Mouse (Mus musculus) stomach, postnatal 0 days (tissue): ENCODE results near the gene Fam234a. TPM values are rescaled to one million over a fixed set of nuclear protein-coding genes. Genes with fewer than 3 reads are reported as not detected.

Experiments
- ATAC-seq: fragments of 200-750 bp; cut with Nextera tagmentation; 2 replicates; pipeline ENCODE4 v1.8.0; 2017; ENCODE audit not compliant: low FRiP score, low TSS enrichment
- DNase-seq: peaks from one replicate; pipeline ENCODE4 v3.0.0-alpha.2; 2016; ENCODE audit warnings: low spot score
- H3K27ac ChIP-seq: fragments of 300-500 bp; sonication (generic); replicated peaks from 2 replicates; pipeline ENCODE4 v1.5.1; 2014; ENCODE audit warnings: mild to moderate bottlenecking, control low read depth
- H3K27me3 ChIP-seq: fragments of 300-500 bp; sonication (generic); 2 replicates; pipeline ENCODE4 v1.6.1; 2014; ENCODE audit warnings: low read length; ENCODE audit not compliant: control insufficient read depth, insufficient read depth
- H3K36me3 ChIP-seq: fragments of 300-500 bp; sonication (generic); 2 replicates; pipeline ENCODE4 v1.6.1; 2014; ENCODE audit warnings: low read length, mixed read lengths; ENCODE audit not compliant: control insufficient read depth, insufficient read depth
- H3K4me1 ChIP-seq: fragments of 300-500 bp; sonication (generic); replicated peaks from 2 replicates; pipeline ENCODE4 v1.6.1; 2014; ENCODE audit warnings: antibody characterized with exemption; ENCODE audit not compliant: control insufficient read depth, insufficient read depth
- H3K4me2 ChIP-seq: fragments of 300-500 bp; sonication (generic); replicated peaks from 2 replicates; pipeline ENCODE4 v1.6.1; 2014; ENCODE audit warnings: low read depth, mild to moderate bottlenecking, control low read depth, moderate library complexity
- H3K4me3 ChIP-seq: fragments of 300-500 bp; sonication (generic); 2 replicates; pipeline ENCODE4 v1.5.1; 2014; ENCODE audit warnings: low read depth, low read length, control low read depth
- H3K9ac ChIP-seq: fragments of 300-500 bp; sonication (generic); 2 replicates; pipeline ENCODE4 v1.6.1; 2014; ENCODE audit warnings: mild to moderate bottlenecking, low read length, control low read depth, mixed read lengths
- H3K9me3 ChIP-seq: fragments of 300-500 bp; sonication (generic); 2 replicates; pipeline ENCODE4 v1.6.1; 2016; ENCODE audit warnings: low read length; ENCODE audit not compliant: control insufficient read depth
- CTCF ChIP-seq: IDR thresholded peaks from 2 replicates; pipeline ENCODE4 v1.5.1; 2016; ENCODE audit warnings: antibody characterized with exemption, low read depth, mild to moderate bottlenecking, moderate library complexity
- EP300 ChIP-seq: optimal IDR thresholded peaks from 2 replicates; pipeline ENCODE3; 2016; ENCODE audit warnings: antibody characterized with exemption
- WGBS: fragments of 180-500 bp; shearing (Covaris S2); extraction: QIAGEN DNeasy Blood & Tissue Kit; methylation state at CpG from one replicate; pipeline ENCODE4 v1.1.7; 2014; 5-methylcytosine and 5-hydroxymethylcytosine counted together
- polyA plus RNA-seq: library from polyadenylated mRNA; unstranded; fragments of >200 nt; fragmentation: Nextera tagmentation; extraction: Ambion mirVana; gene quantifications from 2 replicates; pipeline ENCODE4 v1.2.1, GENCODE M21; 2015

Gene Fam234a
- polyA plus RNA-seq, 1 experiment from 2014 or later = 98.0 TPM

GRCm38 (mm10) chr17:26225150-26225549 is 18.9 kb downstream of the Fam234a start:
- no peak for TF ChIP-seq CTCF
- TF ChIP-seq EP300 = no peak
- Histone ChIP-seq H3K9ac (no peak overlapping the region), H3K4me3 (no peak overlapping the region), H3K27ac (peak overlapping the region; percentile 87), H3K9me3 (no peaks in the 10 kb centered on the region), H3K27me3 (no peaks in the 10 kb centered on the region), H3K36me3 (peaks cover 3% of the 10 kb centered on the region; the same call in 1 of the 2 replicates), H3K4me1 (no peaks in the 10 kb centered on the region), H3K4me2 (no peak overlapping the region)
- ATAC-seq (peak; percentile 93), DNase-seq (peak; percentile 93)
- WGBS = 55% methylated on average over 12 of the region's 12 CpGs

GRCm38 (mm10) chr17:26221508-26221907 is 22.5 kb downstream of the Fam234a start:
- WGBS = 56% methylated on average over 2 of the region's 2 CpGs
- no peak overlapping the region for H3K4me2 ChIP-seq
- DNase-seq (peak; percentile 56), ATAC-seq (peak; percentile 62)
- H3K27ac ChIP-seq = peak overlapping the region; percentile 75
- no peak overlapping the region for H3K4me3 ChIP-seq
- H3K36me3 ChIP-seq = peaks cover 10% of the 10 kb centered on the region; the same call in 1 of the 2 replicates
- H3K4me1 ChIP-seq = no peaks in the 10 kb centered on the region
- no peak for TF ChIP-seq CTCF
- no peak for TF ChIP-seq EP300
- H3K9me3 ChIP-seq = no peaks in the 10 kb centered on the region
- H3K27me3 ChIP-seq = no peaks in the 10 kb centered on the region
- H3K9ac ChIP-seq = no peak overlapping the region

- Histone ChIP-seq H3K4me1 (no peaks in the 10 kb centered on the region), H3K4me3 (no peak overlapping the region), H3K9me3 (no peaks in the 10 kb centered on the region), H3K36me3 (0 out of 2 replicates have a peak, but pooled peaks cover 3% of the 10 kb centered on the region), H3K27ac (peak overlapping the region; percentile 71), H3K9ac (no peak overlapping the region), H3K27me3 (no peaks in the 10 kb centered on the region), H3K4me2 (no peak overlapping the region)
- ATAC-seq (peak; percentile 75), DNase-seq (peak; percentile 66)
- WGBS = 76% methylated on average over 11 of the region's 11 CpGs
- TF ChIP-seq CTCF (no peak), EP300 (no peak)
These were observed 31.4 kb downstream of the Fam234a start for GRCm38 (mm10) chr17:26212681-26213080.

DNA sequence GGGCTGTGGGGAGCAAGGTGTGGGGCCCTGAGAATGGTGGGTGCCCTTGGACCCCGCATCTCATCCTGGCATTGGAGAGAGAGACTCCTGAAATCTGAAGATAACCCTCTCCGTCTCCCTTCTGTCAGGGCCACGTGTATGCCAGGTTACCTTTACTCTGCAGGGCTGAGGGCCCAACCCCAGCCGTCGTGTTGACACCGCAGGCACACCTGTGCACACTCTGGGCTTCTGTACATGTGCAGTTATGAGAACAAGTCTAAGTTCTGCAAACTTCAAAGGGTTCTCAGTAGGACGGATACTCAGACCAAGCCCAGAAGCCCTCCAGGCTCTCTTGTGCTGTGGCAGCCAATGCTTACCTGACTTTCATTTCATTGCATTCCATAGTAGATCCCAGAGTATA is 31.8 kb downstream of the Fam234a start:
- no peaks in the 10 kb centered on the region for H3K36me3 ChIP-seq
- H3K9me3 ChIP-seq = no peaks in the 10 kb centered on the region
- 60% methylated on average over 7 of the region's 7 CpGs for WGBS
- peak; percentile 80 for DNase-seq
- TF ChIP-seq CTCF = no peak
- no peak for TF ChIP-seq EP300
- H3K4me2 ChIP-seq = no peak overlapping the region
- H3K4me1 ChIP-seq = no peaks in the 10 kb centered on the region
- H3K9ac ChIP-seq = no peak overlapping the region
- no peaks in the 10 kb centered on the region for H3K27me3 ChIP-seq
- H3K27ac ChIP-seq = peak overlapping the region; percentile 71
- ATAC-seq = peak; percentile 83
- H3K4me3 ChIP-seq = no peak overlapping the region

DNA sequence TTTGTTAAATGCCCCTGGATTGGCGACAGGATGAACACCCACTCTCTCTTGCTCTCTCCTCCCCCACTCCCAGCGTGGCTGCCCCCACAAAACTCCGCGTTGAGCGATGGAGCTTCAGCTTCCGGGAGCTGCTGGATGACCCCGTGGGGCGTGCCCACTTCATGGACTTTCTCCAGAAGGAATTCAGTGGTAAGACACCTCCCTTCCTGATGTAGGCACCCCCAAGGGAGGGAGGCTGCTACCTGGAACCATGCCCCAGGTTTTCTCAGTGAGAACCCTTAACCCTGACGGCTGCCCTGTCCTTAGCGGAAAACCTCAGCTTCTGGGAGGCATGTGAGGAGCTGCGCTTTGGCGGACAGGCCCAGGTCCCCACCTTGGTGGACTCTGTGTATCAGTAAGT is 36.4 kb downstream of the Fam234a start, which contains the start of gene Arhgdig:
Gene Arhgdig (minus strand): TSS at position 101 of the 400 bp plus-strand sequence.
- Histone ChIP-seq H3K9me3 (no peaks in the 10 kb centered on the region), H3K4me1 (no peaks in the 10 kb centered on the region), H3K27me3 (no peaks in the 10 kb centered on the region), H3K4me3 (no peak within 1 kb of the TSS), H3K9ac (no peak within 1 kb of the TSS), H3K27ac (no peak within 1 kb of the TSS), H3K4me2 (no peak within 1 kb of the TSS), H3K36me3 (no peaks in the 10 kb centered on the region)
- ATAC-seq (no peak), DNase-seq (no peak)
- WGBS = 86% methylated on average over 12 of the region's 12 CpGs
- no peak for TF ChIP-seq EP300
- TF ChIP-seq CTCF = no peak

DNA sequence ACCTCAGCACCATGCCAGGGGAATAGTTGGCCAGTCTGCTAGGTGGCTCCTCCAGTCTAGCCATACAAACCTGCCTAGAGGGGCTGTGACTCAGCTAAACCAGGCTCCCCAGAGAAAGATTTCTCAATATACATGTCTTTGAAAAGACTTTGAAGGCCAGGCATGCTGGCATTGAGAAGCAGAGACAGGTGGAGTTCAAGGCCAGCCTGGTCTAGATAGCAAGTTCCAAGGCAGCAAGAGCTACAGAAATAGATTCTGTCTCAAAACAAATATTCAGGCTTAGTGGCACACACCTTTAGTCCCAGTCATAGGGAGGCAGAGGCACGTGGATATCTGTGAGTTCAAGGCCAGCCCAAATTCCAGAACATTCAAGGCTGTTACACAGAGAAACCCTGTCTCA is 37.6 kb downstream of the Fam234a start:
- DNase-seq (no peak), ATAC-seq (no peak)
- no peak for TF ChIP-seq EP300
- TF ChIP-seq CTCF = no peak
- no peaks in the 10 kb centered on the region for H3K4me1 ChIP-seq
- 48% methylated on average over 1 of the region's 1 CpGs for WGBS
- no peaks in the 10 kb centered on the region; the same call in 1 of the 2 replicates for H3K27me3 ChIP-seq
- H3K4me3 ChIP-seq = no peak overlapping the region
- no peak overlapping the region for H3K9ac ChIP-seq
- H3K9me3 ChIP-seq = no peaks in the 10 kb centered on the region
- no peak overlapping the region for H3K27ac ChIP-seq
- H3K4me2 ChIP-seq = no peak overlapping the region
- H3K36me3 ChIP-seq = no peaks in the 10 kb centered on the region
